Mouse (Mus musculus) 416B (cell line): Measurements from ENCODE around the gene Pamr1.
A peak's percentile ranks its signal among the peaks of the same experiment; 100 is the strongest.

Experiments
- DNase-seq: peaks from one replicate; pipeline ENCODE4 v3.0.0; 2011; ENCODE audit warnings: low read depth

Pamr1 gene

DNA sequence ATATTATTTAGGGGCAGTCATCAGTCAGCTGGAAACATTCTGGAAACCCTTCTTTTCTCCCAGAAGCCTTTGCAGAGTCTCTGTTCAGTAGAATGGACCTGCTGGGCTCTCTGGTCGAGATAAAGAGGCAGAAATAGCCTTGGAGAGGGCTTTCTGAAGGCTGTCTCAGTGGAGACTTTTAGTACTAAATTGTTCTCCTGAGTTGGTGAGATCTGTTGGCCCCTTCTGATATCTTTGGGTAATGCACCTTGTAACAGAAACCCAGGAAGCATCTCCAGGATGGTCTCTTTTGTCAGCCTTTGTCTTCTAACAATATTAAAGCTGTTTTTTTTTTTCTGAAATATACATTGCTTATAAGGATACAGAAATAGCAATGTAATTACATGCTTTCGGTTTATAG, 111.2 kb downstream of the Pamr1 start:
- DNase-seq = no peak

DNA sequence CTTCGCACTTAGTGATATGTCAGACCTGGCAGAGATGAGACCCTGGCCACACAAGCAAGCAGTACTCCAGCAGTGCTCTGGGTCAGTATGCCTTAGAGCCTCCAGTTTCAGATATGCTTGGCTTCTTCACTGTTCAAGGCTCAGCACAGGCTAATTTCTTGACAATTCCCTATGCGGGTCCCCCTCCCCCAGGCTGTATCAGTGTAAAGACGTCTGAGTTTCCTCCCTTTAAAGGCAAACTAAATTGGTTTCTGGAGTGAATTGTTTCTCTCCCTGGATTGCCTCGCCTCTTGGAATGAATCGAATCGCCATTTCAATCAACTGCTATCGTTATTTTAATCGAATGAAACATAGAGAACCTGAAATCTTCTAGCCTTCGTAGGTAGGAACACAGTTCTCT, 113.1 kb downstream of the Pamr1 start:
- DNase-seq = no peak

DNA sequence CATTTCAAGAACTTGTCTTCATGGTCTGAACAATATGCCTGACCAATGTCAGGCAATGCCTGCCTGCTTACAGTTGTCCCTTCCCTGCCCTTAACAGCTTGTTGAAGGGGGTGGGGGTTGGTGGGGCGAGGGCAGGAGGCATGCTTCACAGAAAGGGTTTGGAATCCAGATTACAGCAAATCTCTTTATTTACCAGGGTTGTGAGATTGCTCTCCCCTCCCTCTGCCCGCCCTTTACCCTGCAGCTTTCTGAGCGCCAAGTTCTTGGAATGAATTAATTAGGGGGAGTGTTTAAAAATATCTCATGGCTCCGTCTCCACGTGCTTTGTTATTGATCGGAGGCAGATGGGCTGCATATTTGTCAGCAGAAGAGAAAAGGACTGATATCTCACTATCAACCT, 113.5 kb downstream of the Pamr1 start:
- no peak for DNase-seq

DNA sequence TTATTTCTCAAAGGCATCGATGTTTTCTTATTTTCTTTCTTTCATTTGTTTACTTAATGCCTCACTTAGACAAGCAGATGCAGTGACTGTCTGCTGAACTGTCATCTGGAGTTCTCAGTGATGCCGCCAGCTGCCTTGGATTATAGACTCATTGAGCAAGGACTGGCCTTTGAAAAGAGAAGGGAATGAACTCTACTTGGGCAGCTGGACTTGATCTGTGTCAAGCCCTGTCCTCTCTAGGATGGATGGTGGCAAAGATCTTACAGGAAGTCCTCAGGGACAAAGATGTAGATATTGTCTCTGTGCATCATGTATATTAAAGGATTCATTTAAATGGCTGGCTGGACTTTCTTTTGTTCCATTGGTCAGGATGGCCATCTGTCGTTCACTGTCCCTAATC, 114.1 kb downstream of the Pamr1 start:
- no peak for DNase-seq

DNA sequence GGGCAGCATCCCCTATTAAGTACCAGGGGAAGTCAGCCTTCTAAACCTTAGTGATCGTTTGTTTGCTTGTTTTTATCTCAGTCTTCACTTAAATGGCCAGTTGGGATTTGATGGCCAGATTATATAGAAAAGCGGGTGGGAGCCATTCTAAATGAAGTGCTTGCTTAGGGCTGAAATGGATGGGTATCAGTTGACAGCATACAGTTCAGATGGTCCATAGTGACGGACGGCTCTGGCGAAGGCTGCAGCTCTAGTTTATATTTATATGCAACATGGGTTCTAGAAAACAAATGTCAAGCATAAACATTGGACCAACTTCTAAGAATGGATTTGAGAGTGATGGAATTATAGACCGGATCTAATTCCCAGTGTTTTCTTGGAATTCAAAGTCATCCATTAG, 118.2 kb downstream of the Pamr1 start:
- no peak for DNase-seq

DNA sequence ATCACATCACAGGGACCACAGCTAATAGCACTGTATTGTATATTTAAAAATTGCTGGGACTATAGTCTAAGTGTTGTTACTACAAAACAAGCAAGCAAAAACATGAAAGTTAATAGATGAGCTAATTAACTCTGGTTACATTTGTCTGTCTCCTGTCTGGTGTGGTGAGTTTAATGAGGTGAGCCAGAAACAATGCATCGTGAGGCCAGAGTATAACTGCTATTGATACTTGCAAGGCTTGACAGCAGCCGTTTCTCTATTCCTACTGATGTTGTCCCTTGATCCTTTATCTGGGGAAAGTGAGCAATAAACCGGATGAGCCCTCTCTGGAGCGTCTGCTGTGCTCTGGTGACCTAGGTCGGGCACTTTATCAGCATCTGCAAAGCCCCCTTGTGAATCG, 119.8 kb downstream of the Pamr1 start:
- DNase-seq = no peak

DNA sequence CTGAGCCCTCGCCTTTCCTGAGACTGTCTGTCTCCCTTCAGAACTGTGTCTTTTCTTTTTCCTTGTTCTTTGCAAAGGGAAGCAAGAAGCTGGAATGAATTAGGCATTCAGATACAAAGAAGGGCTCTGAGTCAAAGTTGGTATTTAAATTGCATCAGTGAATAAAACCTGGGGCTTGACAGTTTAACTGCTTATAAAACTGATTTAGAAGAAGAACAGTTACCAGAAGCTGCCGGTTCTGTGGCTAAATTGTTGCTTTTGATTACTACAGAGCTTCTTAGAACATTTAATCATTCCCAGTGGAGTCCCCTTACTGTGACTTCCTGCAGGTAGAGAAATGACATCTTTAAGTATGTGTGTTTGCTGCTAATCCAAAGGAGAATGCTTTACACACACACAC, 124.8 kb downstream of the Pamr1 start:
- no peak for DNase-seq

DNA sequence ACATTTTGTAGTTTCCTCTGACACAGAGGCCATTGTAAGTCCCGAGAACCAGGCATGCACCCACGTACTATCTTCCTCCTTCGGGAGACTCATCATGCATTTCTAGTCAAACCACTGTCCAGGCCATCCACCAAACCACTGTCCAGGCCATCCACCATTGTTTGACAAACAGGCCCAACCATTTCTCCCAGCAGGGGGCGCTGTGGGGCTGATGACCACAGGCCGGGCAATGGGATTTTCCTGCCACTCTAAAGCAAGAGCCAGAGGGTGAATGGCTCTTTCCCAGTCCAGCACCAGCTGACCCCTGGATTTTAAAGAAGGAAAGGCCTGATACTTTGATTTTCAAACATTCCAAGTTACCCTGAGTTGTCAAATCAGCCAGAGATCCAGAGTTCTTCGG, 125.5 kb downstream of the Pamr1 start:
- DNase-seq = peak; percentile 22

DNA sequence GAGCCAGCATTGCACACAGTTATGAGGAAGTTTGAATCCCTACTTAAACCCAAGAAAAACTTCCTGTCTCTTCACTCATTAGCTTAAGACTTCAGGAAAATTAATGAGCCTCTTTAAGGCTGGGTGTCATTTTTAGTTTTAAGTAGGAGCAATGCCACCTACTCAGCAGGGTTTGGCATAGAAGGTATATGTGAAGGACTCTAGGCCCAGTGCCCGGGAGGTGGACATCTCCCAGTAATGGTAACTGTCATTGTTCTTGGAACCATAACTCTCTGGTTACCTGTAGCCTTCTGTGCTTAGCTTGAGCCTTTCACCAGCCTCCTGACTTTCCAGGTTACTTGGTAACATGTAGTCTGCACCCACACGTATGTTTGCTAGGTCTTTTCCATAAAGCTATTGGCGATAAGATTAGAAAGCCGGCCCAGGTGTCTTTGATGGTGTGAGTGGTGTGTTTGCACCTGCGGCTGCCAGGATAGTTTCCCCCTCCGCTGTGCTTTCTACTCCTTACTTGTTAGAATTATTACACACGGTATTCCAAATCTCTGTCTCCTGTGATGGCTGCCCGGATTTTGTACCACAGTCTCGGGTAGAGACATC, 127.0 kb downstream of the Pamr1 start:
- no peak for DNase-seq

DNA sequence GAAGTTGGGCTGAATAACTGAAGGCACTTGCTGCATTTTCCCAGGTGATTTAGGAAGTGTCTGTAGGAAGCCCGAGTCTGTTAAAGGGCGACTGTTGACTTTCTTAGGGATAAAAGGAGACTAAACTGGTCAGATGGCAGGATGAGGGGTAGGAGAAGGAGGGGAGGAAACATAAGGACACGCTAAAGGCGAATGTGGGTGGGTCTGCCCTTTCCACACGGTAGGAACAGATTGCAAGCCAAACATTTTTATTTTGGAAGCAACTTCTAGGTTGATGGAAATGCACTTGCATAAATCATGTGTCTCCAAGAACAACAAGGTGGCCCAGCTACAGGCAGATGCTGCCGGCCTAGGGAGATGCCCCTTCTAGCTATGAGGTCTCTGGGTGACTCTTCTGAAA, 127.6 kb downstream of the Pamr1 start:
- no peak for DNase-seq

DNA sequence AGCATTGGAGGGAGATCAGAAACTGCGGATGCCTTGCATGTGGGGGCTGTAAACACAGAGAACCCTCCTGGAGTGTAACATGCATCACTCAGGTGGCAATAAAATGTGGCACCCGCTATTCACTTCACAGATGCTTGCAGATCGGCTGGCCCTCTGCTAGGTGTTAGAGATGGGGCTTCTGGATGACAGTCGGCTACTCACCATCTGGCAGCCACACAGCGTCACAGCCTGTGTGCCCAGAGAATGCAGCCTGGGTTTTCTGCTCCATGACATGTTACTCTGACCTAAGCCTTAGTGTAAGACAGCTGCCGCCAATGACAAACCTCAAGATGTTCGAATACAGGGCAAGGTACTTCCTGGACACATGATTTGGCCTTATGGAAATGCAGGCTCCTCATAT, 131.5 kb downstream of the Pamr1 start:
- no peak for DNase-seq

DNA sequence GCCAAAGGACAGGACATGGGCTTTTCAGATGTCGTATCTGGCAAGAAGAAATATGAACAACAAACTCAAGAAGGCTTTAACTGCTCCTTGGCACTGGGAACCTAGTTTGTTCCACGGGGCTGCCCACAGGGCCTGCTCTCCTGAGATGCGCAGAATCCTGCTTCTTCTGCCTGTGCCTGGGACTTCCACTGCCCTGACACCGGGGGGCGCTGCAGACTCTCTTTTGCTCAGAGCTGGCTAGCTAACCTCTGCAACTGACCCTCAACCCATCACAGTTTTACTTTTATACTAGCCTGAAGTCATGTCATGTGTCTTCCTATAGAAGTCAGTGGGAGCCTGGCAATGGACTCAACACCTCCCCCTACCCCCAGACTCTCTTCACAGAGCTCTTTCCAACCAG, 132.4 kb downstream of the Pamr1 start:
- DNase-seq = peak; percentile 22

DNA sequence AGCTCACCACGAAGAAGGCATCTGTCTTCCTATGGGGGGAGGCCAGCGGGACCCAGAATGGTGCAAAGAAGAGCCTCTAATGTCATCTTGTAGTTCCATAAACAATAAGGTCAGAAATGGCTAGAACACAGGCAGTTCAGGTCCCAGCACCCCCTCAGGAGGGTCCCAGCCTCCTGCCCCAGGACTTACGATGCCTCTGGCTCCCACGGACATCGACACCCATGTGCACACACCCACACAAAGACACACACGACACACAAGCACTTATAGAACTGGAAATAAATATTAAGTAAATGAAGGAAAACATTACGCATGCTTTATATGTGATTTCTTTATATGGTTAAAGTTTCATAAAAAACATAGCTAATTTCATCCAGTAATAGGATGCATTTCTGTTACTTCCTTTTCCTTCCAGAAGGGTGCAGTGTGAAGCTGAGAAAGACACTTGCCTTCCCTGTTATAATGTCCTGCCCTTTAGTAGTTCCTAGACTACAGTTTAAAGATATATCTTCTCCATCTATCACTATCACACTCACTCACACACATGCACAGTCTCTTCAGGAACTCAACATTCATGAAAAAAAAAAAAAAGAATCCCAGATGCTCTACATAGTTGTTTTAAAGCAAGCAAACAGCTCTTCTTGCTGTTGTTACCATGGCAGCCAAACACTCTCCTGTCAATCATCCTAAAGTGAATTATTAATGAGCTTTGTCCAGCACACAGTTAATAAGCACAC, 135.7 kb downstream of the Pamr1 start:
- DNase-seq = peak; percentile 32

DNA sequence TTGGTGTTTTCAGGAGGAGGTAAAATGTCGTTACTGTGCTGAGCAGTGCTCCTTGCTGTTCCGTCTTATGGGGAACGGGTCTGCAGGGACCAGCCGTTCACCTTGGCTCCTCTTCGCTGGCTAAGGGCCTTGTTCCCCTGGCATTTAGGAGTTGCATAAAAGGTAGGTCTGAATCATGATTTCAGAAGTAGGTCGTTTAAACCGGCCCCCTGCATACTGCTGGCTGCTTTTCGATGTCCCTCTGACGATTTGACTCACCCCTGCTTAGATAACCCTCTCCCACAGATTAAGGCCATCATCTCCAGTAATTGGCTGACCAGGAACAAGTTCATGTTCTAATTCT, 136.3 kb downstream of the Pamr1 start:
- DNase-seq = no peak
